Mouse (Mus musculus) embryonic stem cell, embryonic (primary cell): ENCODE measurements around the gene Slc26a6.

Source experiments
- CTCF ChIA-PET, 4 experiments: fragments of 300-600 bp in 2 of 4; fragments of 350-600 bp in 2 of 4; sonication (Branson Sonifier 250); formaldehyde crosslinking; loops; one replicate each; lab custom pipeline; 2022; ENCODE audit warnings: inconsistent platforms in 2 of 4; lab: Charles Lee
- POLR2A ChIA-PET, 4 experiments: fragments of 300-600 bp in 2 of 4; fragments of 350-600 bp in 2 of 4; sonication (Branson Sonifier 250); formaldehyde crosslinking; loops; one replicate each; lab custom pipeline; 2022; ENCODE audit warnings: antibody characterized with exemption in 4 of 4, inconsistent platforms in 1 of 4; lab: Charles Lee

Slc26a6 gene

GRCm38 (mm10) chr9:108852976-108853375 is at the start of gene Slc26a6:
Gene Slc26a6, plus strand, starts transcription at chr9:108853283.
- POLR2A ChIA-PET, result interaction anchor here in 3 of 4 experiments (0.6 to 5.7 kb wide), 17 partner anchors 7 to 514 kb away, joined by 3 to 41 read pairs (median 7); partner anchors contain the start of genes Pfkfb4 (in 2 of the 3), Celsr3 (in 1 of the 3) and Gpx1 (in 1 of the 3)
- CTCF ChIA-PET, result interaction anchor here (0.5 to 1.5 kb wide), 6 partner anchors 28 to 184 kb away, joined by 3 to 7 read pairs (median 4); partner anchors contain the start of gene Pfkfb4 (in 1 of the 4)

- POLR2A ChIA-PET, result interaction anchor here in 3 of 4 experiments (0.5 to 2.8 kb wide), 9 partner anchors 13 to 232 kb away, joined by 3 to 8 read pairs (median 5); partner anchors contain the start of gene Celsr3 (in 1 of the 3)
- CTCF ChIA-PET, result interaction anchor here in 1 of 4 experiments (1.4 kb wide), 2 partner anchors 10 to 17 kb away, joined by 3 read pairs; no protein-coding TSS in a partner anchor
Measured at GRCm38 (mm10) chr9:108805768-108806167, 47.3 kb upstream of the Slc26a6 start.

- CTCF ChIA-PET, result interaction anchor here in 1 of 4 experiments (1.4 kb wide), 2 partner anchors 10 to 18 kb away, joined by 3 read pairs; no protein-coding TSS in a partner anchor
- POLR2A ChIA-PET, result interaction anchor here in 2 of 4 experiments (0.5 to 4.2 kb wide), 5 partner anchors 14 to 268 kb away, joined by 3 to 37 read pairs (median 3); partner anchors contain the start of genes Celsr3 (in 2 of the 2) and Atrip (in 1 of the 2)
Measured at GRCm38 (mm10) chr9:108806379-108806778, 46.7 kb upstream of the Slc26a6 start.

- ChIA-PET CTCF (interaction anchor here in 1 of 4 experiments (1.4 kb wide), 1 partner anchor 11 kb away, joined by 3 read pairs; no protein-coding TSS in a partner anchor), POLR2A (interaction anchor here in 2 of 4 experiments (0.5 to 4.2 kb wide), 5 partner anchors 13 to 267 kb away, joined by 3 to 37 read pairs (median 3); partner anchors contain the start of genes Celsr3 (in 2 of the 2) and Atrip (in 1 of the 2))
Measured at GRCm38 (mm10) chr9:108806831-108807230, 46.3 kb upstream of the Slc26a6 start.

GRCm38 (mm10) chr9:108807674-108808073 is 45.4 kb upstream of the Slc26a6 start:
- ChIA-PET POLR2A (interaction anchor here in 2 of 4 experiments (0.6 to 4.2 kb wide), 6 partner anchors 12 to 240 kb away, joined by 3 to 37 read pairs (median 4); partner anchors contain the start of genes Celsr3 (in 2 of the 2) and Ndufaf3 (in 1 of the 2)), CTCF (interaction anchor here in 3 of 4 experiments (0.6 to 2.2 kb wide), 6 partner anchors 11 to 184 kb away, joined by 3 to 10 read pairs (median 3); partner anchors contain the start of gene Pfkfb4 (in 1 of the 3))

GRCm38 (mm10) chr9:108808163-108808665 is 44.9 kb upstream of the Slc26a6 start, which contains the start of gene Nckipsd:
Gene Nckipsd, plus strand, starts transcription at chr9:108808368.
- CTCF ChIA-PET, result interaction anchor here in 3 of 4 experiments (0.6 to 2.2 kb wide), 6 partner anchors 11 to 183 kb away, joined by 3 to 10 read pairs (median 3); partner anchors contain the start of gene Pfkfb4 (in 1 of the 3)
- POLR2A ChIA-PET, result interaction anchor here in 2 of 4 experiments (0.6 to 4.2 kb wide), 15 partner anchors 10 to 541 kb away, joined by 3 to 37 read pairs (median 4); partner anchors contain the start of genes Celsr3 (in 2 of the 2) and Ndufaf3 (in 1 of the 2)

- CTCF ChIA-PET, result interaction anchor here (0.5 to 2.2 kb wide), 7 partner anchors 9 to 97 kb away, joined by 3 to 10 read pairs (median 5); no protein-coding TSS in a partner anchor
- POLR2A ChIA-PET, result interaction anchor here in 2 of 4 experiments (0.9 to 4.2 kb wide), 15 partner anchors 10 to 242 kb away, joined by 3 to 37 read pairs (median 3); partner anchors contain the start of genes Celsr3 (in 2 of the 2), Ndufaf3 (in 1 of the 2) and Pfkfb4 (in 1 of the 2)
Measured at GRCm38 (mm10) chr9:108809188-108809587, 43.9 kb upstream of the Slc26a6 start.

GRCm38 (mm10) chr9:108809723-108810122 is 43.4 kb upstream of the Slc26a6 start:
- POLR2A ChIA-PET, result interaction anchor here in 2 of 4 experiments (1.1 to 4.2 kb wide), 8 partner anchors 11 to 242 kb away, joined by 3 to 37 read pairs (median 6); partner anchors contain the start of genes Celsr3 (in 2 of the 2) and Ndufaf3 (in 1 of the 2)
- CTCF ChIA-PET, result interaction anchor here in 2 of 4 experiments (0.8 to 2.2 kb wide), 5 partner anchors 9 to 71 kb away, joined by 3 to 10 read pairs (median 5); no protein-coding TSS in a partner anchor

GRCm38 (mm10) chr9:108810516-108810915 is 42.6 kb upstream of the Slc26a6 start:
- ChIA-PET POLR2A (interaction anchor here in 1 of 4 experiments (4.2 kb wide), 1 partner anchor 14 kb away, joined by 37 read pairs; the partner anchor contains the start of gene Celsr3), CTCF (no interaction called here)

- POLR2A ChIA-PET, result interaction anchor here in 2 of 4 experiments (0.7 to 2.1 kb wide), 7 partner anchors 9 to 255 kb away, joined by 3 to 7 read pairs (median 4); partner anchors contain the start of gene Impdh2 (in 1 of the 2)
- CTCF ChIA-PET, result no interaction called here
Measured at GRCm38 (mm10) chr9:108815557-108815956, 37.5 kb upstream of the Slc26a6 start.

- POLR2A ChIA-PET, result interaction anchor here in 2 of 4 experiments (1.0 to 2.4 kb wide), 7 partner anchors 10 to 260 kb away, joined by 3 to 6 read pairs (median 3); partner anchors contain the start of gene Impdh2 (in 1 of the 2)
- CTCF ChIA-PET, result interaction anchor here in 3 of 4 experiments (0.5 to 2.6 kb wide), 17 partner anchors 8 to 172 kb away, joined by 3 to 14 read pairs (median 3); partner anchors contain the start of genes Nckipsd (in 2 of the 3), Pfkfb4 (in 1 of the 3) and Slc25a20 (in 1 of the 3)
Measured at GRCm38 (mm10) chr9:108819495-108819894, 33.6 kb upstream of the Slc26a6 start.

GRCm38 (mm10) chr9:108820077-108820476 is 33.0 kb upstream of the Slc26a6 start:
- POLR2A ChIA-PET, result interaction anchor here in 2 of 4 experiments (1.0 to 2.4 kb wide), 8 partner anchors 11 to 131 kb away, joined by 3 to 6 read pairs (median 5); no protein-coding TSS in a partner anchor
- CTCF ChIA-PET, result interaction anchor here in 3 of 4 experiments (0.5 to 2.6 kb wide), 12 partner anchors 7 to 1189 kb away, joined by 3 to 14 read pairs (median 4); partner anchors contain the start of genes Nckipsd (in 2 of the 3), Pfkfb4 (in 1 of the 3) and Slc25a20 (in 1 of the 3)

- CTCF ChIA-PET, result interaction anchor here (0.6 to 2.8 kb wide), 10 partner anchors 8 to 263 kb away, joined by 3 to 10 read pairs (median 4); partner anchors contain the start of genes Nckipsd (in 1 of the 4) and Slc26a6 (in 1 of the 4)
- POLR2A ChIA-PET, result interaction anchor here (0.6 to 4.7 kb wide), 69 partner anchors 8 to 730 kb away, joined by 3 to 40 read pairs (median 6); partner anchors contain the start of genes Pfkfb4 (in 3 of the 4), Nckipsd (in 2 of the 4), Atrip (in 1 of the 4) and Col7a1 (in 1 of the 4)
Measured at GRCm38 (mm10) chr9:108824144-108824685, 28.9 kb upstream of the Slc26a6 start.

GRCm38 (mm10) chr9:108824755-108825413 is 28.2 kb upstream of the Slc26a6 start:
- POLR2A ChIA-PET, result interaction anchor here (0.5 to 4.7 kb wide), 82 partner anchors 8 to 1308 kb away, joined by 3 to 40 read pairs (median 5); partner anchors contain the start of genes Pfkfb4 (in 3 of the 4), Ip6k2 (in 2 of the 4), Nckipsd (in 2 of the 4) and Atrip (in 1 of the 4)
- CTCF ChIA-PET, result interaction anchor here (0.6 to 2.8 kb wide), 12 partner anchors 10 to 262 kb away, joined by 3 to 10 read pairs (median 3); partner anchors contain the start of genes Nckipsd (in 1 of the 4) and Slc26a6 (in 1 of the 4)

GRCm38 (mm10) chr9:108825820-108826699 is 27.0 kb upstream of the Slc26a6 start, which contains the start of gene Celsr3:
Gene Celsr3, plus strand, starts transcription at chr9:108826320.
- POLR2A ChIA-PET, result interaction anchor here (0.7 to 4.7 kb wide), 41 partner anchors 10 to 528 kb away, joined by 3 to 40 read pairs (median 5); partner anchors contain the start of genes Nckipsd (in 2 of the 4), Slc26a6 (in 2 of the 4), Atrip (in 1 of the 4) and Gpx1 (in 1 of the 4)
- CTCF ChIA-PET, result interaction anchor here in 2 of 4 experiments (1.2 to 2.5 kb wide), 6 partner anchors 15 to 234 kb away, joined by 3 to 6 read pairs (median 4); partner anchors contain the start of gene Trex1 (in 1 of the 2)
